Mouse (Mus musculus) heart, postnatal 4 days (tissue): ENCODE data around the gene Kpna3. TPM values are rescaled to one million over a fixed set of nuclear protein-coding genes. Genes with fewer than 3 reads are reported as not detected.
A peak's percentile ranks its signal among the peaks of the same experiment; 100 is the strongest.
"Not testable (repeated sequence)": the region's sequence is repeated elsewhere in the genome, so short reads cannot be mapped to it uniquely, and the experiment has no call there.

ENCODE experiments used
- DNase-seq: peaks from one replicate; pipeline ENCODE4 v3.0.0; 2021
- total RNA-seq, 2 experiments: library from RNA; stranded (reverse); gene quantifications; 2 replicates each; pipeline ENCODE4 v1.2.3; 2021

Kpna3 gene
- total RNA-seq, 2 experiments from 2014 or later = 40.2 to 41.4 TPM

- no peak for DNase-seq
These were observed 44.9 kb downstream of the Kpna3 start for GRCm38 (mm10) chr14:61394745-61395144.

- no peak for DNase-seq
These were observed 49.1 kb downstream of the Kpna3 start for GRCm38 (mm10) chr14:61390586-61390985.

- no peak for DNase-seq
These were observed 72.4 kb downstream of the Kpna3 start for GRCm38 (mm10) chr14:61367290-61367689.

GRCm38 (mm10) chr14:61364656-61365055 is 75.0 kb downstream of the Kpna3 start:
- DNase-seq = no peak

- DNase-seq = no peak
These were observed 75.9 kb downstream of the Kpna3 start for GRCm38 (mm10) chr14:61363734-61364133.

GRCm38 (mm10) chr14:61362268-61362667 is 77.4 kb downstream of the Kpna3 start:
- DNase-seq = no peak

GRCm38 (mm10) chr14:61360981-61361511 is 78.6 kb downstream of the Kpna3 start:
- no peak for DNase-seq

- peak; percentile 92 for DNase-seq
These were observed 79.3 kb downstream of the Kpna3 start, which contains the start of gene Ebpl for GRCm38 (mm10) chr14:61360131-61360980. Gene Ebpl (minus strand): TSS chr14:61360439.

- no peak for DNase-seq
These were observed 85.1 kb downstream of the Kpna3 start for GRCm38 (mm10) chr14:61354251-61355235.

- DNase-seq = no peak
These were observed 88.9 kb downstream of the Kpna3 start for GRCm38 (mm10) chr14:61350808-61351207.

GRCm38 (mm10) chr14:61349876-61350275 is 89.8 kb downstream of the Kpna3 start:
- no peak for DNase-seq

GRCm38 (mm10) chr14:61346827-61347698 is 92.6 kb downstream of the Kpna3 start:
- DNase-seq = peak; percentile 34

GRCm38 (mm10) chr14:61344590-61344989 is 95.1 kb downstream of the Kpna3 start:
- no peak for DNase-seq

- no peak for DNase-seq
These were observed 100.3 kb downstream of the Kpna3 start for GRCm38 (mm10) chr14:61339381-61339780.

- DNase-seq = peak; percentile 88
These were observed 108.6 kb downstream of the Kpna3 start for GRCm38 (mm10) chr14:61330996-61331561.

GRCm38 (mm10) chr14:61330591-61330990 is 109.1 kb downstream of the Kpna3 start:
- DNase-seq = no peak

- DNase-seq = peak; percentile 79
These were observed 111.8 kb downstream of the Kpna3 start for GRCm38 (mm10) chr14:61327618-61328450.

GRCm38 (mm10) chr14:61327007-61327406 is 112.7 kb downstream of the Kpna3 start:
- DNase-seq = not testable (repeated sequence)

GRCm38 (mm10) chr14:61322740-61323139 is 116.9 kb downstream of the Kpna3 start:
- no peak for DNase-seq

- no peak for DNase-seq
These were observed 118.5 kb downstream of the Kpna3 start for GRCm38 (mm10) chr14:61321200-61321599.
